Comparison of ENCODE assay signal across 12 mouse cellular contexts in the genomic region with DNA sequence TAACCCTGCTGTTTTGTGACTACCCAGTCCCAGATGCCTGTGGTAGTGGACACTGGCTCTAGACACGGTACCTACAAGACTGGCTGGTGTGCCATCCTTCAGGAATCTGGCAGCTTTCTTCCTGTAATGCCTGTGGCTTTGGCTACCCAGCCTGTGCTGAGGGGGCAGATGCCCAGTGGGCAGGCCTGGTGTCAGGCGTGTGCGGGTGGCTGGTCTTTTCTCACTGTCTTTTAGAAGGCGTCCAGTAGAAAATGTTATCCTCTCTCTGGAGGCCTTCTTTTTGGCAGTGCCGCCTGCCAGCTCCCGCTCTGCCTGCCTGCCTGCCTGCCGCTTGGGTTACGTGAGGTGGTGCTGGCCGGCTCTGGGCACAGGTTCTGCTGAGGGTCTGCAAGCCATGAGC. TPM values are rescaled to one million over a fixed set of nuclear protein-coding genes. Genes with fewer than 3 reads are reported as not detected.
DNase-seq lines count a peak whose midpoint lies in the region; ATAC-seq lines count a peak whose summit lies in the region.
"Had no signal": no experiment of that assay in that cellular context is flagged by ENCODE, and none has a peak within 500 bp of the region (broad histone marks: within the 10 kb centered on the region; RNA-seq: fewer than 3 reads in every experiment).

No protein-coding gene starts in this region.

- intact Hi-C loops in gastrocnemius, postnatal 14 days (cut with DNase I; ENCODE audit: low total_unique reads) = no loop called here

- H3K9me3 ChIP-seq in midbrain, embryonic 13.5 days = no peaks in the 10 kb centered on the region
- H3K9me3 ChIP-seq in midbrain, embryonic 11.5 days (ENCODE audit: control insufficient read depth, low read length) = no peaks in the 10 kb centered on the region

- no peak overlapping the region for H3K4me3 ChIP-seq in midbrain, embryonic 13.5 days (replicated peaks)
- H3K4me3 ChIP-seq in midbrain, embryonic 11.5 days (ENCODE audit: low read depth, low read length) = no peak overlapping the region

- peak; percentile 30 for DNase-seq in gastrocnemius, adult 18-20 months (ENCODE audit: low spot score)
- DNase-seq in gastrocnemius, postnatal 4 days (ENCODE audit: low spot score in 2 of 2) = no peak
- no peak for DNase-seq in midbrain, embryonic 11.5 days (ENCODE audit: low spot score, missing footprints)
- DNase-seq in cerebellum, postnatal 10 days = peak; percentile 78 to 84
- peak; percentile 25 for DNase-seq in gastrocnemius, postnatal 14 days
- no peak for DNase-seq in urinary bladder, postnatal 36 days (ENCODE audit: low spot score in 2 of 2)
- DNase-seq: heart, postnatal 36 days; kidney, postnatal 10 days; lung, embryonic 14.5 days had no signal

- H3K36me3 ChIP-seq in midbrain, embryonic 13.5 days = peaks cover 66% of the 10 kb centered on the region
- H3K36me3 ChIP-seq in midbrain, embryonic 11.5 days (ENCODE audit: control insufficient read depth, insufficient read depth, low read length) = peaks cover 28% of the 10 kb centered on the region

- no peak overlapping the region; the same call in 1 of the 2 replicates for H3K9ac ChIP-seq in midbrain, embryonic 13.5 days (replicated peaks)
- no peak overlapping the region for H3K9ac ChIP-seq in midbrain, embryonic 11.5 days (ENCODE audit: low read length)
- H3K9ac ChIP-seq: lung, embryonic 14.5 days had no signal

- WGBS in midbrain, embryonic 13.5 days = 82% methylated on average over 9 of the region's 9 CpGs
- 92% methylated on average over 9 of the region's 9 CpGs for WGBS in midbrain, embryonic 11.5 days

- peaks cover 91% of the 10 kb centered on the region for H3K4me1 ChIP-seq in midbrain, embryonic 13.5 days (replicated peaks)
- peaks cover 6% of the 10 kb centered on the region; the same call in 1 of the 2 replicates for H3K4me1 ChIP-seq in midbrain, embryonic 11.5 days (ENCODE audit: control insufficient read depth, insufficient read depth, low read length)

- H3K4me2 ChIP-seq in midbrain, embryonic 13.5 days (replicated peaks) = no peak overlapping the region
- no peak overlapping the region for H3K4me2 ChIP-seq in midbrain, embryonic 11.5 days
- H3K4me2 ChIP-seq: heart, embryonic 11.5 days; lung, embryonic 14.5 days had no signal

- H3K27ac ChIP-seq in midbrain, embryonic 13.5 days = peak overlapping the region; percentile 45
- no peak overlapping the region for H3K27ac ChIP-seq in midbrain, embryonic 11.5 days (ENCODE audit: low read depth, low read length)

- ATAC-seq in midbrain, embryonic 13.5 days = no peak
- ATAC-seq in midbrain, embryonic 11.5 days (ENCODE audit: low FRiP score) = no peak
- ATAC-seq: intestine, embryonic 16.5 days had no signal

- H3K27me3 ChIP-seq in midbrain, embryonic 13.5 days = no peaks in the 10 kb centered on the region
- no peaks in the 10 kb centered on the region for H3K27me3 ChIP-seq in midbrain, embryonic 11.5 days (ENCODE audit: control insufficient read depth, insufficient read depth, low read length)

RNA-seq across cellular contexts. Expression of a gene that starts 15.9 kb away (rescaled TPM):
- total RNA-seq in gastrocnemius, adult 18-20 months (2021) = 10 to 100 TPM; 20.5 to 25.5 TPM
- 10 to 100 TPM; 65.7 to 73.4 TPM for total RNA-seq in gastrocnemius, postnatal 4 days (2021)
- 192 and 229 TPM in 2 replicates for polyA plus RNA-seq in midbrain, embryonic 13.5 days (2015; fragmentation: Nextera tagmentation; extraction: Ambion mirVana)
- 124 and 132 TPM in 2 replicates for polyA plus RNA-seq in midbrain, embryonic 11.5 days (2014; fragmentation: Nextera tagmentation; extraction: Ambion mirVana)
- total RNA-seq in gastrocnemius, postnatal 14 days (2021) = 10 to 100 TPM; 23.4 to 27.9 TPM

Comparison
In these comparisons a context has a peak if more than half of its experiments do, and no peak if none do; other contexts are left out.
1. DNase-seq: peak in gastrocnemius, adult 18-20 months (single experiment), cerebellum, postnatal 10 days (2 of 2) and gastrocnemius, postnatal 14 days (single experiment); none in gastrocnemius, postnatal 4 days (0 of 2), midbrain, embryonic 11.5 days (single experiment) and urinary bladder, postnatal 36 days (0 of 2).